Mouse (Mus musculus): Measurements from ENCODE around the gene Rcor3. TPM values are rescaled to one million over a fixed set of nuclear protein-coding genes. Genes with fewer than 3 reads are reported as not detected.
A peak's percentile ranks its signal among the peaks of the same experiment; 100 is the strongest.

Rcor3 gene
- total RNA-seq, 1 experiment, result 3.7 TPM

GRCm38 (mm10) chr1:192109169-192109568, 28.7 kb downstream of the Rcor3 start:
- DNase-seq (ENCODE audit: low read depth, low spot score), result no peak
- no peak for TF ChIP-seq ZC3H11A (IDR thresholded peaks at IDR 0.05; ENCODE audit: borderline replicate concordance, low read depth, low read length)
- TF ChIP-seq MAFK (IDR thresholded peaks at IDR 0.05; ENCODE audit: insufficient read depth, low read depth, low read length), result no peak
- TF ChIP-seq CHD2 (IDR thresholded peaks at IDR 0.05; ENCODE audit: low read depth, low read length), result no peak
- no peak for TF ChIP-seq ZNF384 (IDR thresholded peaks at IDR 0.05; ENCODE audit: low read depth, low read length)
- no peak for TF ChIP-seq HCFC1 (IDR thresholded peaks at IDR 0.05; ENCODE audit: borderline replicate concordance, insufficient read depth, low read length)
- in situ Hi-C loops (cut with MboI; ENCODE audit: low sequenced_read_pairs in 2 of 2, unreplicated experiment in 2 of 2), result no loop called here
- Histone ChIP-seq H3K9me3 (ENCODE audit: control insufficient read depth, insufficient read depth, low read depth, low read length) (no peaks in the 10 kb centered on the region), H3K4me1 (ENCODE audit: control insufficient read depth in 2 of 2, insufficient read depth in 2 of 2, low read length in 2 of 2, poor library complexity in 1 of 2) (no peaks in the 10 kb centered on the region), H3K36me3 (ENCODE audit: control insufficient read depth, insufficient read depth, low read length, poor library complexity, severe bottlenecking) (no peaks in the 10 kb centered on the region), H3K9ac (ENCODE audit: insufficient read depth, low read depth, low read length, poor library complexity, severe bottlenecking) (no peak overlapping the region), H3K27ac (ENCODE audit: insufficient read depth, low read depth, low read length, poor library complexity, severe bottlenecking) (no peak overlapping the region), H3K4me3 (ENCODE audit: insufficient read depth in 1 of 2, low read depth in 1 of 2, low read length in 2 of 2, poor library complexity in 1 of 2, severe bottlenecking in 1 of 2) (no peak overlapping the region)

GRCm38 (mm10) chr1:192107352-192107751, 30.5 kb downstream of the Rcor3 start:
- in situ Hi-C loops (cut with MboI; ENCODE audit: low sequenced_read_pairs in 2 of 2, unreplicated experiment in 2 of 2), result no loop called here
- no peak for TF ChIP-seq ZNF384 (IDR thresholded peaks at IDR 0.05; ENCODE audit: low read depth, low read length)
- no peak for TF ChIP-seq MAFK (IDR thresholded peaks at IDR 0.05; ENCODE audit: insufficient read depth, low read depth, low read length)
- Histone ChIP-seq H3K4me1 (ENCODE audit: control insufficient read depth in 2 of 2, insufficient read depth in 2 of 2, low read length in 2 of 2, poor library complexity in 1 of 2) (no peaks in the 10 kb centered on the region), H3K27ac (ENCODE audit: insufficient read depth, low read depth, low read length, poor library complexity, severe bottlenecking) (no peak overlapping the region), H3K4me3 (ENCODE audit: insufficient read depth in 1 of 2, low read depth in 1 of 2, low read length in 2 of 2, poor library complexity in 1 of 2, severe bottlenecking in 1 of 2) (no peak overlapping the region), H3K9ac (ENCODE audit: insufficient read depth, low read depth, low read length, poor library complexity, severe bottlenecking) (no peak overlapping the region), H3K36me3 (ENCODE audit: control insufficient read depth, insufficient read depth, low read length, poor library complexity, severe bottlenecking) (no peaks in the 10 kb centered on the region), H3K9me3 (ENCODE audit: control insufficient read depth, insufficient read depth, low read depth, low read length) (no peaks in the 10 kb centered on the region)
- DNase-seq (ENCODE audit: low read depth, low spot score), result peak; percentile 38

- TF ChIP-seq MAFK (IDR thresholded peaks at IDR 0.05; ENCODE audit: insufficient read depth, low read depth, low read length) (no peak), HCFC1 (IDR thresholded peaks at IDR 0.05; ENCODE audit: borderline replicate concordance, insufficient read depth, low read length) (no peak), CHD2 (IDR thresholded peaks at IDR 0.05; ENCODE audit: low read depth, low read length) (no peak), ZC3H11A (IDR thresholded peaks at IDR 0.05; ENCODE audit: borderline replicate concordance, low read depth, low read length) (no peak), ZNF384 (IDR thresholded peaks at IDR 0.05; ENCODE audit: low read depth, low read length) (no peak)
- Histone ChIP-seq H3K9ac (ENCODE audit: insufficient read depth, low read depth, low read length, poor library complexity, severe bottlenecking) (no peak overlapping the region), H3K9me3 (ENCODE audit: control insufficient read depth, insufficient read depth, low read depth, low read length) (no peaks in the 10 kb centered on the region), H3K4me1 (ENCODE audit: control insufficient read depth in 2 of 2, insufficient read depth in 2 of 2, low read length in 2 of 2, poor library complexity in 1 of 2) (peaks cover 0 to under 1% of the 10 kb centered on the region in 2 experiments; a peak in 1 of 4 replicates), H3K27ac (ENCODE audit: insufficient read depth, low read depth, low read length, poor library complexity, severe bottlenecking) (no peak overlapping the region), H3K4me3 (ENCODE audit: insufficient read depth in 1 of 2, low read depth in 1 of 2, low read length in 2 of 2, poor library complexity in 1 of 2, severe bottlenecking in 1 of 2) (no peak overlapping the region), H3K36me3 (ENCODE audit: control insufficient read depth, insufficient read depth, low read length, poor library complexity, severe bottlenecking) (no peaks in the 10 kb centered on the region)
- DNase-seq (ENCODE audit: low read depth, low spot score), result no peak
- in situ Hi-C loops (cut with MboI; ENCODE audit: low sequenced_read_pairs in 2 of 2, unreplicated experiment in 2 of 2), result no loop called here
These were observed 31.9 kb downstream of the Rcor3 start for GRCm38 (mm10) chr1:192105902-192106389.

- Histone ChIP-seq H3K9me3 (ENCODE audit: control insufficient read depth, insufficient read depth, low read depth, low read length) (no peaks in the 10 kb centered on the region), H3K36me3 (ENCODE audit: control insufficient read depth, insufficient read depth, low read length, poor library complexity, severe bottlenecking) (peaks cover 2% of the 10 kb centered on the region; the same call in 1 of the 2 replicates), H3K9ac (ENCODE audit: insufficient read depth, low read depth, low read length, poor library complexity, severe bottlenecking) (no peak overlapping the region), H3K4me3 (ENCODE audit: insufficient read depth in 1 of 2, low read depth in 1 of 2, low read length in 2 of 2, poor library complexity in 1 of 2, severe bottlenecking in 1 of 2) (no peak overlapping the region), H3K27ac (ENCODE audit: insufficient read depth, low read depth, low read length, poor library complexity, severe bottlenecking) (no peak overlapping the region), H3K4me1 (ENCODE audit: control insufficient read depth in 2 of 2, insufficient read depth in 2 of 2, low read length in 2 of 2, poor library complexity in 1 of 2) (peaks cover 2 to 5% of the 10 kb centered on the region in 2 experiments; a peak in 2 of 4 replicates)
- DNase-seq (ENCODE audit: low read depth, low spot score), result no peak
- in situ Hi-C loops (cut with MboI; ENCODE audit: low sequenced_read_pairs in 2 of 2, unreplicated experiment in 2 of 2), result no loop called here
- TF ChIP-seq ZNF384 (IDR thresholded peaks at IDR 0.05; ENCODE audit: low read depth, low read length), result no peak
- no peak for TF ChIP-seq ZC3H11A (IDR thresholded peaks at IDR 0.05; ENCODE audit: borderline replicate concordance, low read depth, low read length)
- no peak for TF ChIP-seq MAFK (IDR thresholded peaks at IDR 0.05; ENCODE audit: insufficient read depth, low read depth, low read length)
- no peak for TF ChIP-seq HCFC1 (IDR thresholded peaks at IDR 0.05; ENCODE audit: borderline replicate concordance, insufficient read depth, low read length)
- TF ChIP-seq CHD2 (IDR thresholded peaks at IDR 0.05; ENCODE audit: low read depth, low read length), result no peak
These were observed 33.8 kb downstream of the Rcor3 start for GRCm38 (mm10) chr1:192104021-192104420.

- in situ Hi-C loops (cut with MboI; ENCODE audit: low sequenced_read_pairs in 2 of 2, unreplicated experiment in 2 of 2), result no loop called here
These were observed 34.7 kb downstream of the Rcor3 start for GRCm38 (mm10) chr1:192103176-192103575.

More at GRCm38 (mm10) chr1:192103176-192103575, 34.7 kb downstream of the Rcor3 start:
- Histone ChIP-seq H3K4me3 (ENCODE audit: insufficient read depth in 1 of 2, low read depth in 1 of 2, low read length in 2 of 2, poor library complexity in 1 of 2, severe bottlenecking in 1 of 2) (no peak overlapping the region), H3K27ac (ENCODE audit: insufficient read depth, low read depth, low read length, poor library complexity, severe bottlenecking) (no peak overlapping the region), H3K36me3 (ENCODE audit: control insufficient read depth, insufficient read depth, low read length, poor library complexity, severe bottlenecking) (peaks cover 2% of the 10 kb centered on the region; the same call in 1 of the 2 replicates), H3K9ac (ENCODE audit: insufficient read depth, low read depth, low read length, poor library complexity, severe bottlenecking) (no peak overlapping the region), H3K4me1 (ENCODE audit: control insufficient read depth in 2 of 2, insufficient read depth in 2 of 2, low read length in 2 of 2, poor library complexity in 1 of 2) (peaks cover 2 to 5% of the 10 kb centered on the region in 2 experiments; a peak in 2 of 4 replicates), H3K9me3 (ENCODE audit: control insufficient read depth, insufficient read depth, low read depth, low read length) (no peaks in the 10 kb centered on the region)
- no peak for TF ChIP-seq ZNF384 (IDR thresholded peaks at IDR 0.05; ENCODE audit: low read depth, low read length)
- TF ChIP-seq MAFK (IDR thresholded peaks at IDR 0.05; ENCODE audit: insufficient read depth, low read depth, low read length), result no peak
- TF ChIP-seq CHD2 (IDR thresholded peaks at IDR 0.05; ENCODE audit: low read depth, low read length), result no peak
- no peak for TF ChIP-seq ZC3H11A (IDR thresholded peaks at IDR 0.05; ENCODE audit: borderline replicate concordance, low read depth, low read length)
- no peak for TF ChIP-seq HCFC1 (IDR thresholded peaks at IDR 0.05; ENCODE audit: borderline replicate concordance, insufficient read depth, low read length)
- no peak for DNase-seq (ENCODE audit: low read depth, low spot score)
